Mouse (Mus musculus) lung, postnatal 0 days (tissue): ENCODE results near the gene Mybbp1a.
"Not testable (repeated sequence)": the region's sequence is repeated elsewhere in the genome, so short reads cannot be mapped to it uniquely, and the experiment has no call there.

ENCODE experiments used
- CTCF ChIP-seq: IDR thresholded peaks from 2 replicates; pipeline ENCODE4 v1.5.1; 2016; ENCODE audit warnings: antibody characterized with exemption, mild to moderate bottlenecking
- EP300 ChIP-seq: IDR thresholded peaks from 2 replicates; pipeline ENCODE4 v1.6.1; 2016; ENCODE audit warnings: antibody characterized with exemption, mild to moderate bottlenecking, control low read depth

GRCm38 (mm10) chr11:72440597-72440964 lies 574 bp upstream of the Mybbp1a start:
- TF ChIP-seq CTCF, EP300: not testable (repeated sequence)
